Mouse (Mus musculus) yolk sac, embryonic 10.5 days (tissue): Measurements from ENCODE around the gene Gm4881.

Experiments
- DNase-seq: peaks from one replicate; pipeline ENCODE4 v3.0.0-alpha.2; 2017; ENCODE audit warnings: low spot score

The Gm4881 gene

DNA sequence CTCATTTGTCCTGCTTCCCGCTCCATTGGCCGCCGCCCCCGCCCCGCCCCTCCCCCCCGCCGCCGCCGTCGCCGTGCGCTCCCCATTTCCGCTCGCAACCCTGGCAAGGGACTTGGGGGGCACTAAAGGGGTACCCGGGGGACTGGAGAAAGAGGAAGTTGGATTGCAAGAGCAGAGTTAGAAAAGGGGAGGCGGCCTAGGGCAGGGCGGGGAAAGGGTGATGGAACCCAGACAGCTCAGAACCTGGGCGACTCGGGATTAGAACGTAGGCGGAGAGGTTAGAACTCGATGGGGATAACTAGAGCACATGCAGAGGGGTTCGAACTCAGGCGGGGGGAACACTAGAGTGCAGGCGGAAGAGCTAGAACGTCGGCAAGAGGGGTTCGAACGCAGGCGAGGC, 10.2 kb upstream of the Gm4881 start:
- DNase-seq = no peak

DNA sequence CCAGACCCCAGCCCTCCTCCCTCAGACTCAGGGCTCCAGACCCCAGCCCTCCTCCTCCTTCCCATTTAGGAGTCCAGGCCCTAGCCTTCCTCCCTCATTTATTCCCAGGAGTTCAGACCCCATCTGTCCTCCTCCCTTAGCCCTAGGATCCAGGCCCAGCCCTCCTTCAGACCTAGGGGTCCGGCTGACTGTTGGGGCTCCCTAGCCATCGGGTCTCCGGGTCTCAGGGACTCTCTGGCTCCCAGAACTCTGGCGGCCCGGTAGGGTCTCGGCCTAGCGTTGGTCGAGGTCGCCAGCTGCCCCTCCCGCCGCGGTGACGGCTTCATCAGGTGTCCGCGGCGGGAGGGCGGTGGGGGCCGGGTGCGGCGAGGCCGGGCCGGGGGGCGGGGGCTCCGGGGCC, 9.7 kb upstream of the Gm4881 start:
- DNase-seq = no peak

DNA sequence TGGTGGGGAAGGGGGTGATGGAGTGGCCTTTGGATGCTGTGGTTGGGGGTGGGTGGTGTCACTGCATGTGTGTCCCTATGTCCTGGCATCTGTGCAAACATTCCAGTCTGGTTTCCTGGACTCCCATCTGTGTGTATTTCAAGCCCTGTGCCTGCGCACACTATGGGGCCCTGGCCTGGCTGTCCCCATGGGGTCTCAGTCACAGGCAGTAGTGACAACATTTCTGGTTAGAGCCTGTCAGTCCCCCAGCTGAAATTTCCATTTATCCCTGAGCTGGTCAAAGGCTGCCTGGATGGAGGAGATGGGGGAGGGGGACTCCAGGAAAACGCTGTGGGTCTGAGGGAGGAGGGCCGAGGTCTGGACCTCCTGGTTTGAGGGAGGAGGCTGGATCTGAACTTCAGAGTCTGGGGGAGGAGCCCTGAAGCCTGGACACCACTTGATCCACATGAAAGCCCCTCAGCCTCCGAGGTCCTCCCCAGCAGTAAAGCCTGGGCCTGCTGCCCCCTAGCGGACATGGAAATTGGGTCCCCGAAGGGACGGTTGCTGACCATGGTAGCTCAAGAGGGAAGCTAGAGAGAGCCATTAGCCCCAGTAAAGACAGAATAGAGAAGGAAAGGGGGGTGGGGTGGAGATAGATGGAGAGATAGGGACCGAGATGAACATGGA, 5.8 kb upstream of the Gm4881 start:
- DNase-seq = peak; percentile 60

DNA sequence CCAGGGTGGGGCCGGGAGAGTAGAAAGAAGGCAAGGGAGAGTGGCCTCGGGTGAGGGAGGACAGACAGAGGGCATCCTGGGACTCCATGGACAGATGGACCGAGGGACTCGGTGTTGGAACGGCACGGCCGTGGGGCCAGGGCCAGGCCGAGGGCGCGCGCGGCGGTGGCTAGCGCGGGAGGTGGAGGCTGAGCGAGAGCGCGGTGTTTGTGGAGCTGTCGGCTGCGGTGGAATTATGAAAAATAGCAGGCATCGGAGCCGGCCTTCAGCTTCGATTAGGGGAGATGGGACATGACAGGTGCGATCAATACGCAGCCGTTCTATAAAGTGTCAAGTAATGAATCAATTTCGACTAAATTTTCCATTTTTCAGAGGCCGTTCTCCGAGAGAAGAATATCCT, 4.5 kb upstream of the Gm4881 start:
- no peak for DNase-seq

DNA sequence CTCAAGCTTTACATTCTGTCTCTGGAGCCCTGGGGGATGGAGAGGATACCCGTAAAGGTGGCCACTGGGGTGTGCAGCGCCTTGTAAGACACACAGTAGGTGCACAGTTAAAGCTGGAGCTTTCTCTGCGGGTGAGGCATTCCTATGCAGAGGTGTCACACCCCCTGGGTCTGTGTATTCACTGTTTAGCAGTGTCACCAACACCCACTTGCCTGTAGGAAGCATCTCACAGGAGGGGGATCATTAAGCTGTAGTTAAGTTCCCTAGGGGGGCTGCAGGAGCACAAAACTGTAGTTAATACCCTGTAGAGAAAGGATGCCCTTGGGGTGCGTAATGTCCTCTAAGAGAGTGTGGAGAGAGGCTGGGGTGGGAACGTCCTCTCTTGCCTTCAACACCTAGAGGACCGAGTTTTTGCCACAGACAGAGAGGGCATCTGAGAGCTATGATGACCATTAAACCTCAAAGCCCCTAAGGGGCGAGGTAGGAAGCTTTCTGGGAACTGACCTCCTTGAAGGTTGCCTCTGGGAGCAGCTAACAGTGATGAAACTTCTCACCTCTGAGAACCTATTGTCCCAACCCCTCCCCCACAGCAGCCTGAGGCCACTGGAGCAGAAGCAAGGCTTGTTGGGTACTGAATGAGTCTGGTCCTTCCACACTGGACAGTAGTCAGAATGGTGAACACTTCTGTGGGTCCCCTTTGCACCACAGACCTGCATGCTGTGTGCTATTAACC, 3.2 kb upstream of the Gm4881 start:
- DNase-seq = no peak

DNA sequence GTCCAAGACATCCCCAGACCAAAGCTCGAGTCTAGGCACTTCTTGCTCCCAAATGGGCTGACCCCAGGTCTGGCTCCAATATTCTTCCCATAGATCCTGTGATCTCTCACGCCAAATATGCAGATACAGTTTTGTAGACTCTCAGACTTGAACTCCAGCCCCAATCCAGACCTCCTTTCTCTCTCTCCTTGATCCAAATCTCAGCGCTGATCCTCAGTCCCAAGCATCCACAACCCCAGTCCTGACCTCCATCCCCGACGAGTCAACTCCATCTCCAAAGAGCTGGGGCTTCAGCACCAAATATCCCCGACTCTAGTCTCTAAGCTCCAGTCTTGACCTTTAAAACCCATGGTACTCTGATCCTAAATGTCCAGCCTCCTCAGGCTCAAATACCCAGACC, 653 bp downstream of the Gm4881 start:
- no peak for DNase-seq

DNA sequence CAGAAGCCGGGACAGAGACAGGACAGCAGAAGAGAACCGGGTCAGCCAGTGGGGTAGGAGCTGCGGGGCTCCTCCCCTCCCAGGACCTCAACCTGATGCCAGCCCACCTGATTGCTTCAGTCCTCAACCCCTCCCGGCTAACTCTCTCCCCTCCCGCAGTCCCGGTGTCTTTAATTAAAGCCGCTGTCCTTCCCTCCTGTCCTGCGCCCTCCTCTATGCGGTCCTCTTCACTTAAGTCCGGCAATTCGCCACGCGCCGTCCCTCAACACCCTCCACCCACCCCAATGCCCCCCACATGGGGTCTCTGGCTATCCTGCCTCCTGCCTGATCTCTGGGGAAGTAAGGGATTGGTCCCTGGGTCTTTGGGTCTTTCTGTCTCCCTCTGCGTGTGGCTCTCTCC, 12.6 kb downstream of the Gm4881 start:
- no peak for DNase-seq

DNA sequence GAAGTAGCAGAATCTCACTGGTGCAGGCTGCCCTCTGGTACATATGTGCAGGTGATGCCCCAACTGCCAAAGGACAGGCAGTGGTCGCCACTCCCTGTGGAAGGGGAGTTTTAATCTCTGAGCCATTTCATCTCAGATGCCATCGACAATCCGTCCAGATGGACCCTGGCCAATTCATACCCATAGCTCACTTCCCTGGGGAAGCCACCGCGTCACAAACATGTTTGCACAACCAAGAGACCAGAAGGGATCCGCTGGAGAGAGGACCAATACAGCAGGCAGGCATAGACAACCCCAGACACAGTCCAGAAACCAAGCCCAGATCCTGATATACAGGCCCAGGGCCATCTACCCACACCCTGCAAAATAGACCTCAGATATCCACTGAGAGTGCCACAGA, 13.8 kb downstream of the Gm4881 start:
- DNase-seq = no peak

DNA sequence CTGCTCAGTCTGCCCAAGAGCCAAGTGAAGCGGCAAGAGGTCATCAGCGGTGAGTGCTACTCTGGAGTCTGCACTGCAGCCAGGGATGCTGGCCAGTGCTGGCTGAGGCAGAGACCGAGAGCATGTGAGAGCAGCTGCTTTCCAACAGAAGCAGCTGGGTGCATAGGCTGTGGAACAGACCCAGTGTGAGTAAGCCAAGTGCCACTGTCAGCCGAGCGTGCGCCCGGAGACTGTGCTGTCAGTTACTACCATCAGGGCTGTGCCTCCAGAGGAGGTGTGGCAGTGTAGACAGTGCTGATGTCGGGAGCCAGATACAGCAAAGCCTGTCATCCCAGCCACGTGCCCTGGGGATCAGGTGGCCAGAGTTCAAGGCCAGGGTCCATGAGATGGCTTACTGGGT, 24.6 kb downstream of the Gm4881 start:
- no peak for DNase-seq

DNA sequence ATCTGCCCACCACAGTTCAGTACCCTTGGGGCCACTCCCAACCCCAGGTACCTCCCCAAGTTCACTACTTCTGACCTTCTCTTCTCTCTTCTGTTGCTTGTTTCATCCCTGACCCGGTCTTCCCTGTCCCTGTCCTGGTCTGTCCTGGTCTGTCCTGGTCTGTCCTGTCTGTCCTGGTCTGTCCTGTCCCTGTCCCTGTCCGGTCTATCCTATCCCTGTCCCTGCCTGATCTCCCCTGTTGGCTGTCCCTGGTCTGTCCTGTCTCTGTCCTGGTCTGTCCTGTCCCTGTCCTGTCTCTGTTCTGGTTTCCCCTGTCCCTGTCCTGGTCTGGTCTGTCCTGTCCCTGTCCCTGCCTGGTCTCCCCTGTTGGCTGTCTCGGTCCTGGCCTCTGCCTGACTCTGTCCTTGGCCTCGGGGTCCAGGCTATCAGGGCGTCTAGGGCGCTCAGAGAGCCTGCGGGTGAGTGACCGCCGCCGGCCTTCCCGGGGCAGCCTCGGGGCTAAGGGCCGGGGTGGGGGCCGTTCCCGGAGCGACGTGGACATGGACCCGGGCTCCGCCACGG, 25.5 kb downstream of the Gm4881 start:
- no peak for DNase-seq

DNA sequence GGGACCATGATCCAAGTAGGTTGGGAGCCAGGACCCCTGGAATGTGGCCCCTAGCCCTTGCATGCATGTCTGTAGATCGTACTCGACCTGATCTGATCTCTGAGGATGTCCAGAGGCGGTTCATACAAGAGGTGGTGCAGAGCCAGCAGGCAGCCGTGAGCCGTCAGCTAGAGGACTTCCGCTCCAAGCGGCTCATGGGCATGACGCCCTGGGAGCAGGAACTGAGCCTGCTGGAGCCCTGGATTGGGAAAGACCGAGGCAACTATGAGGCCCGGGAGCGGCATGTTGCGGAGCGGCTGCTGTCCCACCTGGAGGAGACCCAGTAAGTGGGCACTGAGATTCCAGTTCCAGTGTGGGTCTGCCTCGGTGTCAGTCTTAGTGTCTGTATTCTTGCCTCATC, 31.8 kb downstream of the Gm4881 start:
- no peak for DNase-seq

DNA sequence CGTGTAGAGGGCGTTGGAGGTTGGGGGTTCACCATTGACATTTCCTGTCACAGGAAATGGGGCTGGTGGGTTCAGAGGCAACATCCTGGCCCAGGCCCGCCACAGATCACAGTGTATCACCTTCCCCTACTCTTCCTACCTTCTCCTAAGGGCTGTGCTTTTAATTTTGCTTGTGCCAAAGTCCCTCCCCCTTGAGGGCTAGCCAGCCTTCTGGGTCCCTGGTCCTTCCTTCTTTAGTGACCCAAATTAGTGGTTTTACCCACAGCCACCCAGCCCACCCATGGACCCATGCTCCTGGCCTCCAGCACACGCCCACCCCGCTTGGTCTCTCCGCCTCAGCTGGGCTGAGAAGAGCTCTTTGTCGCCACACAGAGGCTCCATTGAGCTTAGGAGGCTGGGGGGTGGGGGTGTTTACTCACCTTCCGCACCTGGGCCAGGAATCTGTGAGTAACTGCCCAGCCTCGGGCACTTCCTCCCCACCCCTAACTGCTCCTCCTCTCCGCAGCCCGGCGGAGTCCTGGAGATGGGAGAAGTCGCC, 37.0 kb downstream of the Gm4881 start:
- no peak for DNase-seq

DNA sequence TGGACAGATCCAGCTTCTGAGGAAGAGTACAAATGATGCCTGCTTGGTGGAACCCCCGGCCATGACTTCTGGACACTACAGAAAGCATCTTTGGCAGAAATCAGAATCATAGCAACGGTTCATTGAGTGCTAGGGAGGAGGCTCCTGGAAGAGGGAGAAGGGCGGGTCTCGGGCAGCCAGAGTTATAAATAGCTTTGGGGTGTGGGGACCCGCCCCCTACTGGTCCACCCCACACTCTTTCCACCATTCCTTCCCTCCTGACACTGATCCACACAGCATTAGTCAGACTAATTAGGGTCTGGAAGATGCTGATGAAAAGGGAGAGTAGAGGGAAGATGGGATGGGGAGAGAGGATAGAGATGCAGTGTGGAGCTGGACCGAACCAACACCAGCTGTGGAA, 37.7 kb downstream of the Gm4881 start:
- DNase-seq = no peak

DNA sequence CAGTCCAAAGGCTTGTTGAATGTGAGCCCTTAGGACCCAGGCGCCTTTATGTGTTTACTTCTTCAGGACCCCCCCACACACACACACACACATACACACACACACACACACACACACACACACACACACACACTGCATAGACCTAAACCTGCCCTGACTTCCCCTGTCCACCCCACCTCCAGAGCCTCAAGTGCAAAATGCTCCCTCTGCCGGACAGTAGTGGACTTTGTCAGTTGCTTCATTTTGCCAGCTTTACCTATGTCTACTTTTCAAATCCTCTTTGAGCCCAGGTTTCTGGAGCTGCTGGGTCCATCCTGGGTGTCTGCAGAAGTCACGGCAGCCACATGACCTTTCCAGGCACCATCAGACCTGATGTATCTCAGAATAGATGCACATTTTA, 39.4 kb downstream of the Gm4881 start:
- peak; percentile 68 for DNase-seq

DNA sequence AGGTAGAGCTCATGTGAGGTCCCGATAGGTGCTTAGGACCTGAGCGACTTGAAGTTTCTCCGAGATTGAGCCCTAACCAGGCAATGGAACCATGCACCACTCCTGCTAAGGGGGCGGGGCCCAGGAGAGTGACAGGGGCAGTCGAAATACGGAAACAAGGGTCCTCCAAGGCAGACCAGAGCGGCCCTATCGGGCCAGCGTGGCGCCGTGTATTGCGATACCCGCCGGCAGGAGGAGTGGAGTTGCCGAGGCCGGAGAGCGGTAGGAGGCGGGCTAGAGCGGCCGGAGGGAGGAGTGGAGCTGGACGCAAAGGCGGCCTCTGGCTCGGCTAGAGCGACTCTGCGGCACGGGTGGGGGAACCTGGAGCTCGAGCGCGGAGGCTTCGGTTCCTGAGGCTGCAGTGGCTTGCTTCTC, 40.2 kb downstream of the Gm4881 start:
- peak; percentile 97 for DNase-seq

DNA sequence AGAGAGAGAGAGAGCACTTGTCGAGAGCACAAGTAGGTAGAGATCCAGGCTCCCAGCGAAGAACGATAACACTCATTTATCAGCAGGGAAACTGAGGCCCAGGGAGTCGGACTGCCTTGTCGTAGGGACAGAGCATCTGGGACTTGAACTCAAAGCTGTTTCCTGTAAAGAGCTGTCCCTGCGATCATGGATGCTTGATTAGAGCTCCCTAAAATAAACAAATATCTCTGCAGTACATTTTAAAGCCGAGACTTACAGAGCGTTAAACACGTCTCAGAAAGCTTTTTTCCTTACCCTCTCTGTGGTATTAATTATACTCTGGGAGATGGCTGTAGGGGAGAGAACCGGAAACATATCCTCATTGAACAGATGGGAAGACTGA, 40.9 kb downstream of the Gm4881 start:
- DNase-seq = no peak

DNA sequence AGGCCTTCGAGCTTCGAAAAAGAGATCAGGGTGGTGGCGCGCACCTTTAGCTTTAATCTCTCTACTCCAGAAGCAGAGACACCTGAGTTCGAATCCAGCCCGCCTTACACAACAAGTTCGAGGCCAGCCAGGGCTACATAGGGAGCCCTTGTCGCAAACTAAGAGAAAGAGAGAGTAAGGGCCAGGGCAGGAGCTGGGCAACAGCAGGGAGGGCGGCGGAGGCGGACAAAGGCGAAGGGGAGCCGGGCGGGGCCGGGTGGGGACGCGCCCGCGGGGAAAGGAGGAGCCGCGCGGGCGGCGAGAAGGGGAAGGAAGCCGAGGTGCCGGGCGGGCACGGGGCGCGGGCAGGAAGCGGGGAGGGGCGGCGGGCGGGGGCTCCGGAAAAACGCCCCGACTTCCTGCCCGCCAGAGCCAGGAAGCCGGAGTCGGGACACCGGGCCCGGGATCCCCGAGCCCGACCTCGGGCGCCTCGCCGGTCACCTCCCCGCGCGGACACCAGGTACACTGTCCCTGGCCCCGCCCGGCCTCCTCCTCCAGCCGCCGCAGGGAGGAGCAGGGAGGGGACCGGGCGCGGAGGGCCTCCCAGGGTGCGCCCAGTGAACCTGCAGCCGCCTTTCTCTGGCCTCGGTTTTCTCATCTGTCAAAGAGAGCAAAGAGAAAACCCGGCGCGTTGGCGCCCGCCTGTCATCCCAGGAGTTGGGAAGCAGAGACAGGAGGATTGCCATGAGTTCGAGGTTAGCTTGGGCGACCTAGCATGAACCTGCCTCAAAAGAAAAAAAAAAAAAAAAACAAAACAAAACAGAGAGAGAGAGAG, 41.5 kb downstream of the Gm4881 start, which contains the start of gene Arhgef1:
Gene Arhgef1, plus strand, starts transcription at position 283 of the 814 bp plus-strand sequence.
- peak; percentile 71 for DNase-seq

DNA sequence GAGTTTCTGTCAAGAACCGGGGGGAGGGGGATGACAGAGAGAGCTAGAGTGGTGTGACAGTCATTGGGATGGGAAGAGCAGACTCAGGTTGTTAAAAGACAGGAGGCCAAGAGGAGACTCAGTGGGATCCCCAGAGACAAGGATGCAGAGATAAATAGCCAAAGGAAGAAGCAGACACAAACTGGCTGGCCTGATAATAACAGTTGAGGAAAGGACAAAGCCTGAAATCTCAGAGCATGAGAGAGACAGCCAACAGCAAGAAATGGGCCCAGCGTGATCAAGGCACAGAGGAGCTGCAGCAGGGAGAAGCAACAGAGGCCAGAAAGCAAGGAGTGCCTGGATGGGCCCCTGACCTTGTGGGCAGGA, 42.0 kb downstream of the Gm4881 start:
- no peak for DNase-seq

DNA sequence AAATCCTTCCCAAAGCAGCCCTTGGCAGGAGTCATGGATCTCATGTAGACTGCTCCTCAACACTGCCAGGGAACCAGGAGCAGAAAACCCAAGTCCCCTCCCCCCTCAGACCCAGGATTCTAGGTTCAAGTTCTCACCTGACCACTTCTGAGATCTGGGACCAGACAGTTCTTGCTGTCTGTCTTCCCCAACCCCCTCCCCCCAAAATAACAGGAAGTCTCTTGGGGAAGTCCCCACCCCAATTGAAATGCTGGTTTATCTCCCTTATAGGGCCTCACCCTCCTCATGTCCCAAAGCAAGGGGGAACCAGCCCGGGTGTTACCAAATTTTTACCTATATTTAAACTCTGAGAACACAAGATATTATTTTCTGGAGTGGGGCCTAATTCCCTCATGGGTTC, 42.5 kb downstream of the Gm4881 start:
- DNase-seq = no peak

DNA sequence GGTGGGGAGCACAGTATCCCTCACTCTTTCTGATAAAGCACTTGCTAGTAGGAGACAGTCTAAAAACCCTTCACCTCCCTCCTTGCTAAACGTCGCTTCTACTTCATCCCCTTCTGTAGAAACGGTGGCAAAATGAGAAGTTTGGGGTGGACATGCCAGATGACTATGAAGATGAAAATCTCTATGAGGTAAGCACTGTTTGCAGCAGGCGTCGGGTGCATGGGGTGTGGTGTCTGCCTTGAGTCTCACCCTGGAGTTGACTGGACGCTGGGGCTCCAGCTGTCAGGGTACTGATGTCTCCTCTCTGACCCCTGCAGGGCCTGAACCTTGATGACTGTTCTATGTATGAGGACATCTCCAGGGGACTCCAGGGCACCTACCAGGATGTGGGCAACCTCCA, 43.2 kb downstream of the Gm4881 start:
- no peak for DNase-seq

DNA sequence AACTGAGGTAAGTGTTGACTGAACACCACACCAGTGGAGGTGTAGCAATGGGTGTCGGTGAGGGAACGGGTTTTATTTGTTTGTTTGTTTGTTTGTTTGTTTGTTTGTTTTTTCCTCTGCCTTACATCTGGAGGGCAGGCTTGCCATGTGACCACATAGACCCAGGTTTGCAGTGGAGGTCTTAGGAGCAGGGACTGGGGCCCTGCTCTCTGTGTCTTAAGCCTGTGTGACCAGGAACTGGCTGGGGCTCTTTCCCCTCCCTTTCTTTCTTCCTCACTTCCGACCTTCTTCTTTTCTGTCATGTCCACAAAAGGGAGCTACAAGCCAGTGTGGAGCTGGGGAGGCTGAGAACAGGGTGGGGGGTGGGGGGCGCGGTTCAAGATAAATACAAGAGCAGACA, 46.3 kb downstream of the Gm4881 start:
- DNase-seq = no peak

DNA sequence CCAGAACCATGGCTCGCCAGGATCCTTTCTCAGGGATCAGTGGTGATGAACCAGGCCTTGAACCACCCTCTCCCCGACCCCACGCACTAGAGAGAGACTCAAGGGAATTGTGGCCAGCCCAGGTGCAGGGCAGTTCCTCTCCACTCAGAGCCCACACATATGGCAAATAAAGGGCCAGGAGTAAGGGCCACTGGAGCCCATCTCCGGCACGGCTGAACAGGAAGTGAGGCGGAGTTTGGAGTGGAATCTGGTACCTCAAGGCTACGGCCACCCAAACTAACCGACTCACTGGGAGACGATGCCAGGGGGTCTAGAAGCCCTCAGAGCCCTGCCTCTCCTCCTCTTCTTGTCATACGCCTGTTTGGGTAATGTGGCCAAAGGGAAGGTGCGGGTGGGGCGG, 47.1 kb downstream of the Gm4881 start, which contains the start of gene Cd79a:
Gene Cd79a, plus strand, starts transcription at position 158 of the 400 bp plus-strand sequence.
- DNase-seq = no peak
